Mouse (Mus musculus) E14TG2a.4 (cell line): Measurements from ENCODE around the gene Nol4l.

Experiments
- CTCF ChIP-seq: conservative IDR thresholded peaks from 2 replicates; pipeline ENCODE4 v1.5.1; 2014; ENCODE audit warnings: low read length
- NANOG ChIP-seq: IDR thresholded peaks from 2 replicates; pipeline ENCODE4 v1.6.1; 2014; ENCODE audit warnings: borderline replicate concordance, low read length, mixed read lengths
- POU5F1 ChIP-seq: IDR thresholded peaks from 2 replicates; pipeline ENCODE4 v1.6.1; 2014; ENCODE audit warnings: low read length, borderline replicate concordance

DNA sequence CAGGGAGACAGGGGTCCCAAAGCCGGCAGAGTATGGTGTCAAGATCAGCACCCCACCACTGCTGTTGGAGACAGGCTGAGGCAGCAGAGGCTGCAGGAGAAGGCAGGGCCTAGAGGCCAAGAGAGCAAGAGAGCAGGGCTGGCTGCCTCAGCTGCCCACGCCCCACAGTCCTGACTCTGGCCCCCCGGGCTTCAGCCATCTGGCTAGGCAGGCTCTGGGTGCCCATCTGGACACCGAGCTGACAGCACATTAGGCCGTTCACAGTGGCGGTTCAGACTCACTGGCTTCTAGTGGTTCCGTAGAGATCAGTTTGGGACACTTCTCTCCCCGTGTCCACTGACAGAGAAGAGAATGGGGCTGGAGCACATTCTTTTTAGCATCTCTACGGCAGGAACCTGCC is 26.4 kb upstream of the Nol4l start:
- TF ChIP-seq CTCF (no peak), POU5F1 (no peak), NANOG (no peak)
